Mouse (Mus musculus) left cerebral cortex, adult 18-20 months (tissue): ENCODE results near the gene Thbs1. TPM values are rescaled to one million over a fixed set of nuclear protein-coding genes. Genes with fewer than 3 reads are reported as not detected.

Source experiments
- DNase-seq, 2 experiments: peaks; one replicate each; pipeline ENCODE4 v3.0.0; 2021 to 2022; ENCODE audit warnings: low spot score in 2 of 2, mixed read lengths in 1 of 2
- total RNA-seq, 2 experiments: library from RNA; stranded (reverse); gene quantifications; 2 replicates each; pipeline ENCODE4 v1.2.3; 2021

The Thbs1 gene
- total RNA-seq, 2 experiments from 2014 or later: 2.4 to 3.1 TPM

GRCm38 (mm10) chr2:118113808-118114524 lies 2.3 kb downstream of the Thbs1 start:
- no peak for DNase-seq

- no peak for DNase-seq
Measured at GRCm38 (mm10) chr2:118114671-118115070, 3.0 kb downstream of the Thbs1 start.

GRCm38 (mm10) chr2:118115647-118116046 lies 4.0 kb downstream of the Thbs1 start:
- no peak for DNase-seq

GRCm38 (mm10) chr2:118116180-118116579 lies 4.5 kb downstream of the Thbs1 start:
- no peak for DNase-seq

- DNase-seq: no peak
Measured at GRCm38 (mm10) chr2:118116754-118117290, 5.1 kb downstream of the Thbs1 start.

- DNase-seq: no peak
Measured at GRCm38 (mm10) chr2:118117401-118117800, 5.7 kb downstream of the Thbs1 start.

- no peak for DNase-seq
Measured at GRCm38 (mm10) chr2:118118045-118118444, 6.4 kb downstream of the Thbs1 start.

- DNase-seq: no peak
Measured at GRCm38 (mm10) chr2:118118515-118118914, 6.8 kb downstream of the Thbs1 start.

- DNase-seq: no peak
Measured at GRCm38 (mm10) chr2:118119684-118120083, 8.0 kb downstream of the Thbs1 start.

GRCm38 (mm10) chr2:118120095-118120494 lies 8.4 kb downstream of the Thbs1 start:
- no peak for DNase-seq

GRCm38 (mm10) chr2:118120751-118121150 lies 9.1 kb downstream of the Thbs1 start:
- no peak for DNase-seq

- no peak for DNase-seq
Measured at GRCm38 (mm10) chr2:118122291-118122690, 10.6 kb downstream of the Thbs1 start.

- no peak for DNase-seq
Measured at GRCm38 (mm10) chr2:118123743-118124142, 12.1 kb downstream of the Thbs1 start.

GRCm38 (mm10) chr2:118124437-118124836 lies 12.8 kb downstream of the Thbs1 start:
- no peak for DNase-seq

- no peak for DNase-seq
Measured at GRCm38 (mm10) chr2:118125211-118125939, 13.7 kb downstream of the Thbs1 start.

GRCm38 (mm10) chr2:118125943-118126470 lies 14.3 kb downstream of the Thbs1 start:
- DNase-seq: no peak

- no peak for DNase-seq
Measured at GRCm38 (mm10) chr2:118127516-118128288, 16.0 kb downstream of the Thbs1 start.

- DNase-seq: no peak
Measured at GRCm38 (mm10) chr2:118128313-118128712, 16.6 kb downstream of the Thbs1 start.

GRCm38 (mm10) chr2:118137071-118137470 lies 25.4 kb downstream of the Thbs1 start:
- no peak for DNase-seq

- no peak for DNase-seq
Measured at GRCm38 (mm10) chr2:118137776-118138175, 26.1 kb downstream of the Thbs1 start.

GRCm38 (mm10) chr2:118139261-118139660 lies 27.6 kb downstream of the Thbs1 start:
- no peak for DNase-seq
